Mouse (Mus musculus) liver, postnatal 0 days (tissue): ENCODE measurements around the gene Cd83.

Experiments
- CTCF ChIP-seq: sonication (generic); IDR thresholded peaks from 2 replicates; pipeline ENCODE4 v1.5.1; 2016; ENCODE audit warnings: antibody characterized with exemption, low read depth
- EP300 ChIP-seq: IDR thresholded peaks from 2 replicates; pipeline ENCODE4 v1.6.1; 2016; ENCODE audit warnings: antibody characterized with exemption, low read depth, mild to moderate bottlenecking

DNA sequence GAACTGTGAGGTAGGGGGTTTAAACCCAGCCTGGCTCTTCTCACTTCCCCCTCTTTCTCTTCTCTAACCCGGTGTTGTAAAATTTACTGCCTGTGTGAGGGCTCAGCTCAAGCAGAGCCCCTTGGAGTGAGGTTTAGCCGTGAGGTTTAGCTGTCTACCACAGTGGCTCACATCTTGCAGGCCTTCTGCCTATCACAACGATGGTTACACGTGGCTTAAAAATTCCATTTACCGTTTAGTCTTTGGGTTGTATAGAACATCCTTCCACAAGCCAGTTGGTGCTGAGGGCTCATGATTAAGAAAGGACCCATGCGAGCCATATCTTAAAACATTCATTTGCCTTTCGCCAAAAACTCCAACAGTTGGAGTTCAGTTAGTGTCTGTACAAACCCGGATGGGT, 3.5 kb downstream of the Cd83 start:
- TF ChIP-seq CTCF: no peak
- no peak for TF ChIP-seq EP300
